Mouse (Mus musculus) limb, embryonic 11.5 days (tissue): ENCODE measurements at regions not wholly inside any gene's neighbourhood (a gene's known extent, or its start where the extent isn't known, plus 50 kb on each side); places are given as distances from the start of the nearest gene placed in this dataset.

Experiments
- ATAC-seq: fragments of 200-750 bp; cut with Nextera tagmentation; 2 replicates; pipeline ENCODE4 v1.8.0; 2017; ENCODE audit warnings: low read depth; ENCODE audit not compliant: insufficient number of reproducible peaks, low FRiP score, low TSS enrichment
- DNase-seq: peaks from one replicate; pipeline ENCODE4 v3.0.0-alpha.2; 2015; ENCODE audit warnings: low spot score
- H3K27ac ChIP-seq: fragments of 300-500 bp; sonication (generic); replicated peaks from 2 replicates; pipeline ENCODE4 v1.5.1; 2014; ENCODE audit warnings: low read depth, mild to moderate bottlenecking, low read length
- H3K27me3 ChIP-seq: fragments of 300-500 bp; sonication (generic); 2 replicates; pipeline ENCODE4 v1.6.1; 2014; ENCODE audit warnings: mild to moderate bottlenecking, low read length, mixed read lengths; ENCODE audit not compliant: control insufficient read depth, insufficient read depth
- H3K36me3 ChIP-seq: fragments of 300-500 bp; sonication (generic); 2 replicates; pipeline ENCODE4 v1.6.1; 2014; ENCODE audit warnings: mild to moderate bottlenecking, low read length, moderate library complexity, mixed read lengths; ENCODE audit not compliant: control insufficient read depth, insufficient read depth
- H3K4me1 ChIP-seq: fragments of 300-500 bp; sonication (generic); 2 replicates; pipeline ENCODE4 v1.6.1; 2014; ENCODE audit warnings: low read length, mixed read lengths; ENCODE audit not compliant: control insufficient read depth, insufficient read depth
- H3K4me2 ChIP-seq: fragments of 300-500 bp; sonication (generic); 2 replicates; pipeline ENCODE4 v1.6.1; 2014; ENCODE audit warnings: low read depth, mild to moderate bottlenecking, moderate library complexity; ENCODE audit not compliant: severe bottlenecking
- H3K4me3 ChIP-seq: fragments of 300-500 bp; sonication (generic); 2 replicates; pipeline ENCODE4 v1.5.1; 2014; ENCODE audit warnings: low read depth, low read length
- H3K9ac ChIP-seq: fragments of 300-500 bp; sonication (generic); 2 replicates; pipeline ENCODE4 v1.6.1; 2014; ENCODE audit warnings: mild to moderate bottlenecking, low read length
- H3K9me3 ChIP-seq: fragments of 300-500 bp; sonication (generic); 2 replicates; pipeline ENCODE4 v1.6.1; 2016; ENCODE audit warnings: low read length; ENCODE audit not compliant: control insufficient read depth
- WGBS: fragments of 180-500 bp; shearing (Covaris S2); extraction: QIAGEN DNeasy Blood & Tissue Kit; methylation state at CpG from one replicate; pipeline ENCODE4 v1.1.7; 2014; 5-methylcytosine and 5-hydroxymethylcytosine counted together

- H3K4me2 ChIP-seq: no peak overlapping the region
- no peaks in the 10 kb centered on the region for H3K27me3 ChIP-seq
- H3K9ac ChIP-seq: no peak overlapping the region
- H3K4me1 ChIP-seq: no peaks in the 10 kb centered on the region
- no peak overlapping the region for H3K4me3 ChIP-seq
- no peak overlapping the region for H3K27ac ChIP-seq
- 42% methylated on average over 1 of the region's 1 CpGs for WGBS
- H3K36me3 ChIP-seq: no peaks in the 10 kb centered on the region
- DNase-seq (no peak), ATAC-seq (no peak)
- H3K9me3 ChIP-seq: no peaks in the 10 kb centered on the region
Observed at GRCm38 (mm10) chr19:52048378-52048978, 215.6 kb upstream of the Ins1 start.

- H3K27me3 ChIP-seq: no peaks in the 10 kb centered on the region
Observed at GRCm38 (mm10) chr19:52068806-52069205, 195.3 kb upstream of the Ins1 start.

GRCm38 (mm10) chr19:52069919-52070528 is 194.1 kb upstream of the Ins1 start:
- H3K4me1 ChIP-seq: no peaks in the 10 kb centered on the region
- H3K27ac ChIP-seq: no peak overlapping the region
- no peak overlapping the region for H3K4me2 ChIP-seq
- H3K9me3 ChIP-seq: no peaks in the 10 kb centered on the region
- WGBS: 67% methylated on average over 4 of the region's 4 CpGs
- no peaks in the 10 kb centered on the region for H3K36me3 ChIP-seq
- DNase-seq (no peak), ATAC-seq (no peak)
- H3K27me3 ChIP-seq: no peaks in the 10 kb centered on the region
- H3K9ac ChIP-seq: no peak overlapping the region
- H3K4me3 ChIP-seq: no peak overlapping the region

More at GRCm38 (mm10) chr19:52068806-52069205, 195.3 kb upstream of the Ins1 start:
- no peaks in the 10 kb centered on the region for H3K4me1 ChIP-seq
- 76% methylated on average over 1 of the region's 1 CpGs for WGBS
- ATAC-seq (no peak), DNase-seq (no peak)
- no peak overlapping the region for H3K4me2 ChIP-seq
- no peaks in the 10 kb centered on the region for H3K9me3 ChIP-seq
- H3K27ac ChIP-seq: no peak overlapping the region
- no peaks in the 10 kb centered on the region for H3K36me3 ChIP-seq
- no peak overlapping the region for H3K4me3 ChIP-seq
- no peak overlapping the region for H3K9ac ChIP-seq

GRCm38 (mm10) chr19:52071234-52071633 is 192.9 kb upstream of the Ins1 start:
- no peak overlapping the region for H3K27ac ChIP-seq
- H3K4me1 ChIP-seq: no peaks in the 10 kb centered on the region
- no peak for ATAC-seq
- H3K36me3 ChIP-seq: no peaks in the 10 kb centered on the region
- no peak for DNase-seq
- H3K4me3 ChIP-seq: no peak overlapping the region
- H3K27me3 ChIP-seq: no peaks in the 10 kb centered on the region
- H3K9ac ChIP-seq: no peak overlapping the region
- no peak overlapping the region for H3K4me2 ChIP-seq
- H3K9me3 ChIP-seq: no peaks in the 10 kb centered on the region
- 72% methylated on average over 5 of the region's 5 CpGs for WGBS

- Histone ChIP-seq H3K4me1 (no peaks in the 10 kb centered on the region), H3K36me3 (no peaks in the 10 kb centered on the region), H3K9me3 (no peaks in the 10 kb centered on the region), H3K9ac (no peak overlapping the region), H3K27ac (no peak overlapping the region), H3K4me2 (no peak overlapping the region), H3K27me3 (no peaks in the 10 kb centered on the region), H3K4me3 (no peak overlapping the region)
- 39% methylated on average over 3 of the region's 3 CpGs for WGBS
- DNase-seq (no peak), ATAC-seq (no peak)
Observed at GRCm38 (mm10) chr19:52079020-52079419, 185.1 kb upstream of the Ins1 start.

- WGBS: 69% methylated on average over 3 of the region's 3 CpGs
- no peak for ATAC-seq
Observed at GRCm38 (mm10) chr19:52112398-52112797, 151.7 kb upstream of the Ins1 start.

More at GRCm38 (mm10) chr19:52112398-52112797, 151.7 kb upstream of the Ins1 start:
- Histone ChIP-seq H3K9me3 (no peaks in the 10 kb centered on the region), H3K4me1 (no peaks in the 10 kb centered on the region), H3K36me3 (no peaks in the 10 kb centered on the region), H3K27ac (no peak overlapping the region), H3K4me3 (no peak overlapping the region), H3K4me2 (no peak overlapping the region), H3K9ac (no peak overlapping the region), H3K27me3 (no peaks in the 10 kb centered on the region)
- peak; percentile 21 for DNase-seq
